Mouse (Mus musculus): ENCODE measurements around the gene Sdr16c6. TPM values are rescaled to one million over a fixed set of nuclear protein-coding genes. Genes with fewer than 3 reads are reported as not detected.

Gene Sdr16c6
- not detected in 2 replicates for polyA plus RNA-seq (2014; fragmentation: Nextera tagmentation; extraction: Ambion mirVana)

DNA sequence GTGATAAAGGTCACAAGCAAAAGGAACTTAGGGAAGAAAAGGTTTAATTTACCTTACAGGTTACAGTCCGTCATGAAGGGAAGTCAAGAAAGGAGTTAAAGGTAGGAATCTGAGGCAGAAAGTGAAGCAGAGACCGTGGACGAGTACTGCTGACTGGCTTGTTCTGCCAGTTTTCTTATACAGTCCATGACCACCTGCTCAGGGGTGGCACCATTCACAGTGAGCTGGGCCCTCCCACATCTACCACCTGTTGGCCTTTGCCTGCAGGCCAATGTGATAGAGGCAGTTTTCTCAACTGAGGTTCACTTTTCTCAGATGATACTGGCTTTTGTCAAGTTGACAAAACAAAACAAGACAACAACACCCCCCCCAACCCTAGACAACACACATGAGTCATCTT is at the start of gene Sdr16c6:
Gene Sdr16c6 (minus strand): TSS at position 151 of the 400 bp plus-strand sequence.
- Histone ChIP-seq H3K27ac (ENCODE audit: low read depth, low read length) (no peak within 1 kb of the TSS), H3K27me3 (ENCODE audit: control insufficient read depth, insufficient read depth, low read length) (no peaks in the 10 kb centered on the region), H3K4me2 (ENCODE audit: low read depth, low read length, severe bottlenecking) (no peak within 1 kb of the TSS), H3K4me1 (replicated peaks; ENCODE audit: control insufficient read depth, insufficient read depth, low read length) (no peaks in the 10 kb centered on the region), H3K9me3 (ENCODE audit: control insufficient read depth, low read length) (no peaks in the 10 kb centered on the region), H3K9ac (ENCODE audit: low read length) (no peak within 1 kb of the TSS), H3K36me3 (ENCODE audit: control insufficient read depth, insufficient read depth, low read length) (no peaks in the 10 kb centered on the region), H3K4me3 (ENCODE audit: low read depth, low read length) (no peak within 1 kb of the TSS)
- 85% methylated on average over 3 of the region's 3 CpGs for WGBS
- no peak for DNase-seq (ENCODE audit: low spot score)
- no peak for ATAC-seq (replicated peaks; ENCODE audit: low FRiP score)

DNA sequence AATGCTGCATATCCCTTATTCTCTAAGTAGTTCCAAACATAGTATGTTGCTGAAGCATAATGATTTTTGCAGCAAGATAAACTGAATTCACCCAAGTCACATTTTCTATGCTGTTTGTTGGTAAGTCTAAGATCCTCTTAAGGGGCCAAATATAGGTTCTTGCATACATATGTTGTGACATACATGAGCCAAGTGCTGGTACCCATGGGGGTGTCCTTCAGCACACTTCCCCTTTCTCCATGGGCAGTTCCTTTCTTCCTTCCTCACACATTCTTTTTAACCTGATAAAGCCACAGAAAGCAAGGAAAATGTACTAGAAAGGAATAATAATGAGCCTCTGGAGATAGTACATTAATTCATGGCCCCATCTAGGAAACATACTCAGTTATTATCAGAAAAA is 2.9 kb upstream of the Sdr16c6 start:
- Histone ChIP-seq H3K27me3 (ENCODE audit: control insufficient read depth, insufficient read depth, low read length) (no peaks in the 10 kb centered on the region), H3K4me1 (replicated peaks; ENCODE audit: control insufficient read depth, insufficient read depth, low read length) (no peaks in the 10 kb centered on the region), H3K27ac (ENCODE audit: low read depth, low read length) (no peak overlapping the region), H3K9ac (ENCODE audit: low read length) (no peak overlapping the region), H3K4me2 (ENCODE audit: low read depth, low read length, severe bottlenecking) (no peak overlapping the region), H3K9me3 (ENCODE audit: control insufficient read depth, low read length) (no peaks in the 10 kb centered on the region), H3K36me3 (ENCODE audit: control insufficient read depth, insufficient read depth, low read length) (no peaks in the 10 kb centered on the region), H3K4me3 (ENCODE audit: low read depth, low read length) (no peak overlapping the region)
- DNase-seq (ENCODE audit: low spot score) = no peak
- no peak for ATAC-seq (replicated peaks; ENCODE audit: low FRiP score)

DNA sequence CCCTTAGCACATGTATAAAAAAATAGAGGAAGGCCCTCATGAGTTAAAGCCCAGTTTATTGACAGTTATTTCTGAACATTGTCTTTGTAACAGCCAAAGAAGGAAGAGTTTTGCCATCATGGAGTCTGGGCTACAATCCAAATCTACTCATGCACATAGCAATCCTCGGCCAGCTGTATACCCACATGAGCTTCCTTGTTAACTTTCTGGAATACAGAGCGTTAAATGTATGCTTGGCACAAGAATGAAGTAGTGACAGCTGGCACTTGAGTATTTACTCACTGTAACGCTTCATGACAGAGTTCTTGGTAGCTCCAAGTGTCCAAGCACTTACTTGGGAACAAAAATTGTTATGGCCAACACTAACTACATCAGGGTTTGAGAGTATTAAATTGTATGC is 1.8 kb upstream of the Sdr16c6 start:
- no peak for ATAC-seq (replicated peaks; ENCODE audit: low FRiP score)
- WGBS = 89% methylated on average over 3 of the region's 3 CpGs

DNA sequence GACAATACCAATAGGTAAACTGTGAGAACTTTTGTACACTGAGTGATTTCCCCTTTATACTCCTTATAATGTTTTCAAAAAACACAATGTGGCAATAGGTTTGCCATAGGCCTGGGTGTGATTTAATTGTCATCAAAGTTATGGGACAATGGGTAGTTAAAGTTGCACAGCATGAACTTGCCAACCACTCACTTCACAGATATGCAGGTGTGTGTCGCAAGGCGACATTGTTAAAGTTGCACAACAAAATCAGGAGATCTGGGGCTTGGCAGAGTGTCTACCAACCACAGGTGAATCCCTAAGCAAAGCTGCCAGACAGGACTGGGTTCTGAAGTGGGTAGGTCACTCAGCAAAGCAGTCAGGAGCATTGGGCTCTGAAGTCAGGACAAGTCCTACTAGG is 1.3 kb downstream of the Sdr16c6 start:
- Histone ChIP-seq H3K4me2 (ENCODE audit: low read depth, low read length, severe bottlenecking) (no peak overlapping the region), H3K4me3 (ENCODE audit: low read depth, low read length) (no peak overlapping the region), H3K27ac (ENCODE audit: low read depth, low read length) (no peak overlapping the region), H3K9ac (ENCODE audit: low read length) (no peak overlapping the region), H3K36me3 (ENCODE audit: control insufficient read depth, insufficient read depth, low read length) (no peaks in the 10 kb centered on the region), H3K27me3 (ENCODE audit: control insufficient read depth, insufficient read depth, low read length) (no peaks in the 10 kb centered on the region), H3K9me3 (ENCODE audit: control insufficient read depth, low read length) (no peaks in the 10 kb centered on the region), H3K4me1 (replicated peaks; ENCODE audit: control insufficient read depth, insufficient read depth, low read length) (no peaks in the 10 kb centered on the region)
- no peak for ATAC-seq (replicated peaks; ENCODE audit: low FRiP score)
- DNase-seq (ENCODE audit: low spot score) = no peak
- WGBS = 85% methylated on average over 2 of the region's 2 CpGs

More for the DNA sequence above, 1.8 kb upstream of the Sdr16c6 start:
- no peak for DNase-seq (ENCODE audit: low spot score)
- Histone ChIP-seq H3K9me3 (ENCODE audit: control insufficient read depth, low read length) (no peaks in the 10 kb centered on the region), H3K4me2 (ENCODE audit: low read depth, low read length, severe bottlenecking) (no peak overlapping the region), H3K27ac (ENCODE audit: low read depth, low read length) (no peak overlapping the region), H3K36me3 (ENCODE audit: control insufficient read depth, insufficient read depth, low read length) (no peaks in the 10 kb centered on the region), H3K27me3 (ENCODE audit: control insufficient read depth, insufficient read depth, low read length) (no peaks in the 10 kb centered on the region), H3K4me3 (ENCODE audit: low read depth, low read length) (no peak overlapping the region), H3K4me1 (replicated peaks; ENCODE audit: control insufficient read depth, insufficient read depth, low read length) (no peaks in the 10 kb centered on the region), H3K9ac (ENCODE audit: low read length) (no peak overlapping the region)

Other genes with a start within 250 kb of the Sdr16c6 start
- 640 and 643 TPM in 2 replicates for gene Gm11808, start 103.9 kb downstream of the Sdr16c6 start, polyA plus RNA-seq (2014; fragmentation: Nextera tagmentation; extraction: Ambion mirVana)

All from forebrain, embryonic 11.5 days (tissue).